Mouse (Mus musculus) ES-CJ7 (cell line): ENCODE results near the gene Srp72.

Experiments used
- DNase-seq: peaks from one replicate; pipeline ENCODE4 v3.0.0; 2011; ENCODE audit warnings: low read depth, low spot score

Gene Srp72

DNA sequence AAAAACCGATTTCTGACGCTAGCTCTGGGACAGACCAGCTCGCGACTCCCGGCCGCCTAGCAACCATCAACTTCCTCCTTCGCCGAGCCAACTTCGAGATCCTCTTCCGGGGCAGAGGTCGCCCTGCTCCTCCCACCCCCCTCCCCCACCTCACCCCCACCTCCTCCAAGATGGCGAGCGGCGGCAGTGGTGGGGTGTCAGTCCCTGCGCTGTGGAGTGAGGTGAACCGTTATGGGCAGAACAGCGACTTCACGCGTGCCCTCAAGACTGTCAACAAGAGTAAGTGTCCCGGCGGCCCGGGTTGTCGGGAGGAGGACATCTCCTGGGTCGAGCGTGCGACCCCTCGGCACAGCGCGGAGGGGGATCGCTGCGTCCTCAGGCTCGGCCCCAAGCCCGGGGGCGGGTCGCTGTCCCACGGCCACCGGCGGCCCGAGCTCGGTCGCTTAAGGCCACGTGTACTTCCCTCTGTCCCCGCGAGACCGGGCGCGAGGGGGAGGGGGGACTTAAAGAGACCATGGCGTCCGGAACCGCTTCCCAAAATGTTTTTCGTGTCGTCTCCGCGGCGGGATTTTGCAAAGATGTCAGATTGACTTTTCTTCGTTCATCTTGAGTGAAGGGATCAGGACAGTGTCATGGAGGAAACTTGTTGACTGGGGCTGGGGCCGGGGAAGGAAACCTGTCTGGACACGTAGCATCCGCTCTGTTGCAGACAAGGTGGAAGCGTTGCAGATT lies at the start of gene Srp72:
Gene Srp72, plus strand, starts transcription at position 130 of the 732 bp plus-strand sequence.
- peak; percentile 84 for DNase-seq

DNA sequence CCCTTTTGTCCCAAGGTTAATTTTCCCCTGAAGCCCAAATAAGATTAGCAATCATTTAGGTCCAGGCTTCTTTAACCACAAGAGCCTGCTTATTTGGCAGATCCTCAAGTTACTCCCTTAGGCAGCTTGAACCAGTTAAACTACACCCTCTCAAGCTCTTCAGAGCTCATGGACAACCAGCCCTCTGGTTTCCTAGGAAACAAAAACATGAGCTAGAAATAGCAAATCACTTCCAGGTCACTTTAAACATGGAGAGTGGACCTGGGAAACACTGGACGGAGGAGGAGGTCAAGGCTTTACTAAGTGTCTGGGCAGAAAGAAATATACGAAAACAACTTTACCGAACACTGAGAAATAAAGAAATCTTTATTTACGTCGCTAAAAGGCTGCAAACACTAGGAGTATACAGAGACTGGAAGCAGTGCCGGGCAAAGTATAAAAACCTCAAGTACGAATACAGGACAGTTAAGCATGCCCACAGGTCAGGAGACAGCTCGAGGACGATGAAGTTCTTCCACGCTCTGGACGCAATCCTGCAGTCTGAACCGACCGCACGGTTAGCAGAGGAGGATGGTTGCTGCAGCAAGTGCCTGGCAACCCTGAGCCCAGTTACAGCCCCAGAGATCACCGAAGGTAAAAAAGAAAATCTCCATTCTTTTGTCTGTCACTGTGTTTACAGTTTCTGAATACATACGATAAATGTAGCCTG lies 46.2 kb upstream of the Srp72 start:
- no peak for DNase-seq

DNA sequence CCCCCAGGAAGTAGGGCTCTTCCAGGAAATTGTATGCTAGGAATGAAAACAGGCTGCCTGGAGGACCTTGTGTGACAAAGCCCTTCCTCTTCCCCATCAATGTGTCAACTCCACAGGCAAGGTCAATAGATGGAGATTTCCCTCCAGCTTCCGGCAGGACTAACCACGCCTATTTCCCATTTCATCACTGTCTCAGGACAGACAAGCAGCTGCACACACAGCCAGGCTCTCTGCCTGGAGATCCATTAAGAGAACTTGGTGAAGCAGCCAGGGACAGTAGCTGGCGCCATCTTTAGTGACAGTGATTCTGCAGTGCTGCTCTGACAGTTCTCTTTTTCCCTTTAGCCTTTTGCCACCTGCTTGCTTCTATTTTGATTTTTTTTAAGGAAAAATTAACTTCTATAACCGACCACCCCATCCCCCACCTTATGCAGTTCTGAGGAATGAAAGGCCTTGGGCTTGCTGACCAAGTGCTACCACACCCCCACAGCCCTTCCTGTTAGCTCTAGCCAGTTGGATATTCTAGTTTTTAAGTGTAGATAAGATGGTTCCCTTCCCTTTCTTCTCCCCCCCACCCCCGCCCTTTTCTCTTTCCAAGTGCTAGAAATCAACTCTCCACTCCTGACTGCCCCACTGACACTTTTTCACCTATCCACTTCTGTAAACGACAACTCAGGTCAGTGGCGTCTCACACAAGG lies 45.2 kb upstream of the Srp72 start:
- DNase-seq = peak; percentile 89

DNA sequence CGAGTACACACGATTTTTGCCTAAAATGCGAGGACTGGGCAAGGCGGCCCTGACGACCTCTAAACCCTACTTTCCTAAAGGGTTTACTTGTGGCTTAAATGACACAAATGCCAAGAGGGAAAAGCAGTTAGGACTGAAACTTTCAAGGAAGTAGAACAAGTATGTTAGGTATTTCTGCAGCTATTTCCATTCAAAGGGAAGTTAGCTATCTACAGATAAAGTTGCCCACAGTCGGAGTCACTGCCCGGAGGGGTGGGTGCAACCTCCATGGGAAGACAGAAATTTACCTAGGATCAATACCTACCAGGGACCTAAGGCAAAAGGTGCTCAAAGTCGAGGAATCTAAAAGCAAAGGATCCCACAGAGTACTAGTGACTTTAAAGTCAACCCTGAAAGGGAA lies 34.8 kb upstream of the Srp72 start:
- DNase-seq = no peak

DNA sequence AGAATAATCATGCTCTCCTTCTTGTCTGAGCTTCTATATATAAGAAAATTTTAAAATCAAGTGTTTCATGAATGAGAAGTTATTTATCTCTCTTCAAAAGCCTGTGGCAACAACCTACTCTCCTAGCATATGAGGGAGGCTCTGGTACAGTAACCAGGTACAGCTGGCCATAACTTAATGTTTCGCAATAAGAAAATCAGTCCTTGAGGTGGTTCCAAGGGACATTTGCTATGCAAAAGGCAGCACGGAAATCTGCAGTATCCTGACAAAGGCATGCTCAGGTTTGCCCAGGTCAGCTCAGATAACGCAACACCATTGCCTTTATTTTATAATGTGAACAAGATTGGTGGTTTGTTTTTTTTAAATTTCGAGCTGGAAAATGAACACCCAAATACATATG lies 32.5 kb upstream of the Srp72 start:
- DNase-seq = no peak

DNA sequence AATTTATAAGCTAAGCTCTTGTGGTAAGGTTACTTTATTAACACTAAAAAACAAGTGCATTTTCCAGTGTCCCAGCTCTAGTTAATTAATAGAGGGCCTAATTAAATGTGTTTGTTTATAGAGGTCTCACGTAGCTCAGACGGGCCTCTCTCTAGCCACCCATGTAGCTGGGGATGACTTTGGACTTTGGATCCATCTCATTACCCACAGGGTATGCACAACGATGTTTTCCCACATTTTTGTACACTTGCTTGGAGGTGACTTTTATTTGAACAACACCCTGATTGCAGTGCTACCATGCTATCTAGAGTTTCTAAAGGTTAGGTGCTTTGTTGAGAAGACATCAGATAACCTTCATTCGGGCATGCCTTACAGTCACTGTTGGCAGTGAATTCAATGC lies 32.0 kb upstream of the Srp72 start:
- DNase-seq = no peak

DNA sequence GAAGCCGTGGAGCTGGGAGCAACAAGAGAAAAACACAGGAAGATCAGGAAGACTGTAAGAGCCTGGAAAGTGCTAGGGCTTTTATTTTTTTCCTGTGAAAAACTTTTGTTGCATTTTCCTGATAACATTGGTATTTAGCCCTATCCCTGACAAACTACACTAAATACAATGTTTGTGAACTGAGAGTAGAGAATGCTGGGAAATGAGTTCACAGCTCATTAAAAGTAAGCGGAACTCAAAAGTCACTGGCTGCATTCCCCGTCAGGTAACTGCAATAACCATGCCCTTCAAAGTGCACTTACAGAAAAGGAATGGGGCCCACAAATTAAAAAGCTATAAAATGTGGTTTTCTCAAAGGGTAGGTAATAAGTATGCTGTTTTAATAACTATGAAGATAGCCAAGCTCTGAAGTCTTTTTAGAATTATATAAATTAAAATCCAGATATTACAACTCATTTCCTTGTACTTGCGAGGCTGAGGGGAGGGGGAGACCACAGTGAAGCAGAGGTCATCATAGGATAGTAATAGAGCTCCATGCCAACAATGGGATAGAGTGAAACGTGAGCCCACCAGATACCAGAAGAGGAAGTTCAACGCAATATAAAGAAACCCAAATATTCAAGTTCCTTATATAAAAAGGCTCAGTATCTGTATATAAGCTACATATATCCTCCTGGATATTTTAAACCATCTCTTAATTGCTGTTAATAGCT lies 29.4 kb upstream of the Srp72 start:
- no peak for DNase-seq

DNA sequence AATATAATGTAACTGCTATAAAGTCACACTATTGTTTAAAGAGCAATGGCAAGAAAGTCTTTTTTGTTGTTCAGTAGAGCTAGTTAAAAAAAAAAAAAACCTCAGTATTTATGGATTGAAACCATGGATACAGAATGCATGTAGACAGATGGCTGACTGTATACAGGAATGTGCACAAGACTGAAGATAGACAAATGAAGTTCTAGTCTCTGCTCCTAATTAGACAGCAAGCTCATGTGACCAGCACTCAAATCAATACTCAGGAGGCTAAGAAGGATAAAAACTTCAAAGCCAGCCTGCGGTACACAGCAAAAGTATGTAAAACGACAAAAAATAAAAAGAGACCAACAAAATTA lies 28.8 kb upstream of the Srp72 start:
- no peak for DNase-seq

DNA sequence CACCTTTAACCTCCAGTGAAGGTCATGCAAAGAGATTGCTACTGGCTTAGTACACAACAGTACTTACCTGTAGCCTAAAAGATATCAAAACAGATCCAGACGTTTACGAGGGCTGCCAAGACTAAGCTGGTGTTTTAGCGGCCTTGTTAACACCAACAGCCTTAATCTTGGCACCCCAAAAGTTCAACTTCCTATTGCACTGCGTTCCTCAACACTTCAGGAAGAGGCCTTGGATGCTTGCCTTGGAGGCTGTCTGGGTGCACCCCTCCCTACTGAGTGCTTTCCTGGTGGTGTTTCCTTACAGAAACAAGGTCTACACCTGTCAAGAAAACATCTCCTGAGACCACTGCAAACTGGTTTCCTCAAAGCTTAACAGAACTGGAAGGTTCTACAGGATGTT lies 27.3 kb upstream of the Srp72 start:
- no peak for DNase-seq

DNA sequence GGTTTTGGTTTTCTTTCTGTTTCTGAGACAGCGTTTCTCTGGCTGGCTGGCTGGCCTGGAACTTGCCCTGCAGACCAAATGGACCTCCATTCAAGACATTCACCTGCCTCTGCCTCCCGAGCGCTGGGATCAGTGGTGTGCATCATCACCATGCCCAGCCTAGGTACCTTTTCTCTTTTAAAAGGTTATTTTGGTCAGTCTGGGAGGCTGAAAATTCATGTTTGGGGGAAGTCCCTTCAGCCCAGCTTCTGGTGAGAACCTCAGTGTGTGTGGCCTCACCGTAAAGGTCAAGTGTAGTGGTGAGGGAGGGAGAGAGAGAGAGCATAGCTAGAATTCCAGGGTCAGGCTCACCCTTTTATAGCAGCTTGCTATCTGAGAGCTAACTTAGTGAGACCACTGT lies 26.7 kb upstream of the Srp72 start:
- DNase-seq = no peak

DNA sequence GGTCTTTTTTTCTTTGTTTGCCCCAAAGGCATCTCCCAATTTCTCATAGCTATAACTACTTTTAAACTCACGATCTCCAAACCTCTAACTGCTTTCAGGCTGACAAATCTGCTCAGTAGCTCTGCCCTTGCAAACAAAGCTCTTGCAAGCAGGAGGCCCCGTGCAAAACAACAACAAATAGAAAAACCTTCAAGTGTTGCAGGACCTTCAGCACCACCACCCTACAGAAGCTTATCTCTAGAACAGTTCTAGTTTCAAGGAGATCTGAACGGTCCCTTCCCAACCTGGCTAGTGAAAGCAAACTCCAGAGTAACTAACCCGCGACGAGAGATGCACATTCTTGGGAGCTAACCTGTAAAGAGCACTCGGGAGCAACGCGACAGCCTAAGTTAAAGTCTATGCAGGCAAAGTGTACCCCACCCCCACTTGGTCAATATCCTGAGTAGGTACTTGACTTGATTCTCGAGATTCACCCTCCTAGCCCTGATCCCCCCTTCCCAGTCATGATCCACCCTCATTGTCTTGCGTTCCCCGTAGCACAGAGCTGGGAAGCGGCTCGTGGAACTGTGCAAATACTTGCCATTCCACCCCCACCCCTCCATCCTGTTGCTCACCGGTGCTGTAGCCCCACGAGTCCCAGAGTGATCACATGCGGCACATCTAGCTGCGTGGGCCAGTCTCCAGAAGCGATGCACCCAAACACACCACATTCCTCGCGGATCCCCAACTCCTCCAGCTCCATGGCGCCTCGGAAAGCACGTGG lies 24.0 kb upstream of the Srp72 start:
- DNase-seq = peak; percentile 56

DNA sequence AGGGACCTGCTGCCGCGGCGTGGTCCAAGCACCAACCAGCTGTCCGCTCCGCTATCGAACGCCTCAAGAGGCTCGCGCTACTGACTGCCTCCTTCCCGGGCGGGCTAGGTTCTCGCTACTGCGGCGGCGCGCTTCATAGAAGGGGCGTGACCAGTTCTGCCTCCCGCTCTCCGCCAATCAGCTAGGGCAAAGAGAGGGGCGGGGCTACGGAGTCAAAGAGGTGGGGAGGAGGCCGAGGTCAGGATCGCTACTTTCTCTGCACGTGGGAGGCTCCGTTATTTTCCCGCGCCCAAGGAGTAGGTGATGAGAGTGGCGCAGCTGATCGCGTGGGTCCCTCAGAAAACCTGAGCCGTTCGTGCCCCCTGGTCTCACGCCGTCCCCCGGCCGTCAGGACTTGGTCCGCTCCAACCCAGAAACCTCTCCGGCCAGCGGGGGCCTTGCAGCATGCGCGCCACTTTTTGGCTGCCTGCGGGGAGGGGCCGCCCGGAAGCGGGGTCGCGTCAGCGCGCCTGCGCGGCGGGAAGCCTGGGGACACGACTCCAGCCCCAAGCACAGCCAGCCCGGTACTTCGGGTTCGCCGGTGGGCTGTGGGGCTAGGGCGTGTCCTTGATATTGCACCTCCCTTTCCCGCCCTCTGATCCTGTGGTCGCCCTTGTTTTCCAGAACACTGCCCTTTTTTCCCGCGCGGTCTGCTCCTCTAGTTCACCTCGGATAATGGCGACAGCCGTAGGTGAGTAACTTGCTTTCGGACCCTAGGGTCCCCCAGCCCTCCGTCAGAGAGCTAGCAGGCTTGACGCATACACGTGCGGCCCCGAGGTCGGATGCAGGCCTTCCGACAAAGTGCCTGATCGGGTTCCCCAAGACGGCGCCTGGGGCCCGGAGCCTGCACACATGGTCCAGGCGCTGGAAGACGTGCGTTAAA lies 23.1 kb upstream of the Srp72 start, which contains the start of the genes Paics and Ppat:
Gene Paics, plus strand, starts transcription at position 202 of the 922 bp plus-strand sequence.
Gene Ppat, minus strand, starts transcription at position 473 of the 922 bp plus-strand sequence.
- DNase-seq = peak; percentile 98

DNA sequence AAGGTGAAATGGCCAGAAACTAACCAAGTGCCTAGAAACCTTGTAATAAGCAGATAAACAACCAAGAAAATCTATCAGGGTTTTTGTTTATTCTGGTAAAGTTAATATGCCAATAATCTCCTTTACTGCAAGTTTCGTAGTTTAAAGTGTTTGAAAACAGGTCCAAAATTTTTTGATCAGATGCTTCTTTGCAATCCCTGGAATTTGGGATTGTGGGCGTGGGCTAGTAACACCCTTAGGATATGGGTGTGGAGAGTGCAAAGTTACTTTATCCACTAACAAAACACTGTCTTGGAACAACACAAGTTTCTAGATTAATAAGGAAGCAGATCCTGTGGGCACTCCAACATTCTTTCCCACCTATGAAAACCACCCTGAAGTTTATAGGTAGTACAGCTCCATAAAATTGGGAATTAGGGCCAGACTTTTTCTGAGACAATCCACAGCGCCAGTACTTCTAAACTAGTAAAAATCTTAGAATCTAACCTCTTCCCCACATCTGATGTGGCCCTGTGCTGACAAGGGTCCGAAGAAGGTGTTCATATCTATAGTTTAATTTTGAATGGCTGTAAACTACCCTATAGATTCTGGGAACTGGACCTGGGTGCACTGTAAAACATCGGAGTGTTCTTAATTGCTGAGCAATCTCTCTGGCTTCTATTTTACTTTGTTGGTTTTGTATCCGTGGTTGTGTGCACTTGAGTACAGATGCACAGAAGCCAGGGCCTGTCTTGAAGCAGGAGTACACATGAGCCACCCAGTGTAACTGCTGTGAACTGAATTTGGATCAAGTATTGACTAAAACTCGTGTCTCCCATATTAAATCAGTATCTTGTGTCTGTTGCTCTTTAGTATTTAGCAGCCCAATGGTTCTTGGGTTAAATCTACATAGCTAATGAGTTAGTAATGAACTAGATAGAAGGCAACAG lies 22.1 kb upstream of the Srp72 start:
- peak; percentile 47 for DNase-seq

DNA sequence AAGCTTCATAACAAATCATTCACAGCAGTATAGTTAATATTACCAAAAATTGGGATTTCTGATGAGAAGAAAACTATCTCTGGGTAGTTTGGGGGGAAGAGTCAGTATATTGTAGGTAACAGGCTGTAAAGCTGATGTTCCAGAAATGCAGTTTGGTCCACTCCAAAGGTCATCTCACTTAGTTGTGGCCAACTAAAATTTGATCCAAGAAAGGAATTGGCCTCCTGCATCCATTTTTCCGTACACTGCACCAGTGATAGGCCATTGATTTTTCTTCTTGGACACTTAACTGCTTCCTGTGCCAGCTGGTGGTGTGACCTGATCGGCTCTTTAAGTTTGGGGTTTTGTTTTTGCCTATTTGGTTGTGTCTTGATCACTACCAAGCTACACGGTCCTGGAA lies 20.7 kb upstream of the Srp72 start:
- no peak for DNase-seq

DNA sequence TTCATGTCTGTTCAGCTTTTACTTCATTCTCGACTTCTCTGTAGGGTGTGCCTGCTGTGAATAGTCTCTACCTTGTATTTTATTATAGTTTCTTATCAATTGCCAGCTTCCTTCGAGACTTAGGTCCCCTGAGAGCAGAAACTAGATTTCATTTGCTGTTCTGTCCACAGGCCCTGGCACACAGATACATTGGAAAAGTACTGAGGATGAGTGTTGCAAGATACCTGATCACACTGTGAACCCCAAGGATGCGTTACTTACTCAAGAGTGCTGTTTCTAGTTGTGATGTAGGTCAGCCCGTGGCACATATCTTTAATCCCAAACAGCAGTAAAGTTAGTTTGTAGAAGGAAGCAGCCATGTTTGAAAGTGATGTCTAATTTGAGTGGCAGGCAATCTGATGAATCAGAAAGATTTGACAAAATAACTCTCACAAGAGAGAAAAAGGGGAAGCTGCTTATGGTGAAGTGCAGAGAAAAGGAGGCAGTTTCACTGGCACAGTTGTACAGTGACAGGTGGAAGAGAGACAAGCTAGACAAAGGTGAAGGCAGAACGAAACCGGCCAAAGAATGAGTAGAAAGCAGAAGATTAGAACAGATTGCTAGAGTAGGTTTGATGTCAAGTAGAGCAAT lies 20.1 kb upstream of the Srp72 start:
- no peak for DNase-seq

DNA sequence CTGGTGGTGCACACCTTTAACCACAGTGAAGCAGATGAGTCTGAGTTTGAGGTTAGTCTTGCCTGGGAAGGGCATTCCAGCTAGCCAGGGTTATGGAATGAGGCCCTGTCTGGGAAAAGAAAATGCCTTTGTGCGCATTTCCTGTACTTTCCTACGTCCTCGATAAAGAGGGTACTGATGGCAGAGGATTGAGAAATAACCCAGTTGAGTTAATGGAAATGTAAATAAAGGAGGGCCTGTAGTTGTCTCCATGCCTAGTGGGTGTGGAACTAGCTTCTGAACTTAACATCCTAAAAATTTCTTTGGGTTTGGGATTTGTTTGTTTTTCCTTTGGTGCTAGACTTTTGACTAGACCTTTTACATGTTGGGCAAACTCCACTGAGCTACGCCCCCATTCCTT lies 19.0 kb upstream of the Srp72 start:
- no peak for DNase-seq

DNA sequence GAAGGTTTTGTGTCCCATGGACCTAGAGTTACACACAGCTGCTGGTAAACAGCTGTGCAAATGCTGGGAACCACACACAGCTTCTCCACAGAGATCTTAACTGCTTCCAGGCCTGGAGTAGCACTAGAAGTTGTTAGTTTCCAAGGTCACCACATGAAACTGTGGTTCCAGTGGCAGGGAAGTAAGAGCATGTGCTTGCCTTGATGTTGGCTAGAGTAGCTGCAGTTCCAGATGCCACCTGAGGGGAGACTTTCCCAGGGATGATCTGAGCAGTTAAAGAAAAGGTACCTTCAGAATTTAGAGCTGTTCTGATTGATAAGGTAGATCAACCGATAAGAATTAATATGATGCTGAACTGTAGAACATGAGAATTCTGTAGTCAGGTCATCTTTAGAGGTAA lies 16.5 kb upstream of the Srp72 start:
- peak; percentile 76 for DNase-seq

DNA sequence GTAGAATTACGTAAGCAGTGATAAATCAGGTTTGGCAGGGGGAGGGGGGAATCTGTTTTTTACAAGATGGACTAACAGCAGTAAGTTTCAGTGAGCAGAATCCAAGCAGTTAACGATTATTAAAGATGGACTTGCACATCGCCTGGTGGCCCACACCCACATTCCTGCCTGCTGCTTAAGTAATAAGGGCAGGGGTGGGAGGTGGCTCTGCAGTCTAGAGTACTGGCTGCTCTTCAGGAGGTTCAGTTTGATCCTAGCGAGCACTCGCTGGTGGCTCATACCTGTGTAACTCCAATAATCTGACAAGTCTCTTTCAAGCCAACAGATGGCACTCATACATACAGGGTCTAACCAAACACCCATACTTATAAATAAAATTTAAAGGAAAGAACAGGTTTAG lies 14.9 kb upstream of the Srp72 start:
- peak; percentile 24 for DNase-seq

DNA sequence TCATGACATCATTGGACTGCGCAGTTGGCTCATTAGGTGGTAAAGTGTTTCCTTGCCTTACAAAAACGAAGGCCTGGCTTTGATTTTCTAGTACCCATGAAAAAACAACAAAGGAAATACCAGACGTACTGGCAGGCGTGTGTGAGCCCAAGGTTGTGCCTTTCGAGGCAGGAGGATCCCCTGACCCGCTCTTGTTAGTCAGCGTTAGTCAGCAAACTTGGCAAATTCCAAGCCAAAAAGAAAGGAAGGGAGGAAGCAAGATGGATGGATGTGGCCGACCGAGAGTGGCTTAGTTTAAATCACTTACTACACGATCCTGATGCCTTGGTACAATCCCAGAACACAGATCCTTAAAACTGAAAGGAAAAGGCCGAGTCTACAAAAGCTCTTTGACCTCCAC lies 11.9 kb upstream of the Srp72 start:
- no peak for DNase-seq
